Mouse (Mus musculus) megakaryocyte, adult 5-6 weeks (primary cell): Measurements from ENCODE around the gene Cfap99. TPM values are rescaled to one million over a fixed set of nuclear protein-coding genes. Genes with fewer than 3 reads are reported as not detected.

ENCODE experiments used
- ATAC-seq: 2 replicates; pipeline ENCODE4 v1.8.0; 2016; ENCODE audit warnings: mild to moderate bottlenecking, inconsistent platforms; ENCODE audit not compliant: poor library complexity, severe bottlenecking
- total RNA-seq, 2 experiments: library from RNA; stranded (forward) in 1 of 2; stranded (reverse) in 1 of 2; fragments of 153-499, 151-499 nt in 1 of 2; fragments of 221-1000, 200-1000 nt in 1 of 2; gene quantifications; 2 replicates each; pipeline versions ENCODE4 v1.2.3 to v1.2.4; 2015 to 2017

Cfap99 gene
- total RNA-seq (2015) (0.56 and 0.57 TPM in 2 replicates), total RNA-seq (2017) (1.2 and 1.9 TPM in 2 replicates)

GRCm38 (mm10) chr5:34288154-34288716, at the start of gene Cfap99, which contains the start of gene Zfyve28:
TSS of gene Cfap99 (plus strand) at chr5:34288600.
TSS of gene Zfyve28 (minus strand) at chr5:34288449.
- peak; percentile 53 for ATAC-seq

DNA sequence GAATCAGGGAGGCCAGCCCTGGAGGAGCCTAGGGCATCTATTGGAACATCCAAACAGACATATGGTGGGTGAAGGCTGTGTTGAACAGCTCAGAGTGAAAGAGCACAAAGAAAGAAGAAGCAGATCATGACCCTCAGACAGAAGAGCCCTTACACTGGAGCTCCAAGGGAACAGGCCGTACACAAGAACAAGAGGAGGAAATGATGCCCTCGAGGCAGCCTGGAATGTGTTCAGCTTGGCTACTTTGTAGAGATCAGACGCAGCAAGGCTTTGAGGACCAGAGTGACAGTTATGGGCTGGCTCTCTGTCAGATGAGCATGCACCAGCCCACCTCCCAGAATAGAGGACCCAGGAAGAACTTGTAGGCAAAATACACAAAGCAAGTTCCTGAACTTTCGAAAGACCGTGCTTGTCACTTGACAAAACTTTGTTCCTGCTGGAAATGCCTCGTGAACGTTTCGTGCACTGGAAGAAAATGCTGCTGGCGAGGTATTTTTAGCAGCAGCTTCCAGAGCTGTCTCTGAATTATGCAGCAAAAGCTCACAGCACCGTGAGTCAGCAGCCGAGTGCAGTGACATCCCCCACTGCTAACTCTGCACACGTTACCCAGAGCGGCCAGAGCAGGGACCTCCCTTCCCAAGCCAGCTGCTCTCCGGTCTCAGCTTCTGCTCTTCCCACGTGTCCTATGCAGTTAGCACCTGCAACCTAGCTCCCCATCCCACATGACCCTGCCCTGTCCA, 46.0 kb upstream of the Cfap99 start:
- ATAC-seq: peak; percentile 18; the same call in 1 of the 2 replicates

DNA sequence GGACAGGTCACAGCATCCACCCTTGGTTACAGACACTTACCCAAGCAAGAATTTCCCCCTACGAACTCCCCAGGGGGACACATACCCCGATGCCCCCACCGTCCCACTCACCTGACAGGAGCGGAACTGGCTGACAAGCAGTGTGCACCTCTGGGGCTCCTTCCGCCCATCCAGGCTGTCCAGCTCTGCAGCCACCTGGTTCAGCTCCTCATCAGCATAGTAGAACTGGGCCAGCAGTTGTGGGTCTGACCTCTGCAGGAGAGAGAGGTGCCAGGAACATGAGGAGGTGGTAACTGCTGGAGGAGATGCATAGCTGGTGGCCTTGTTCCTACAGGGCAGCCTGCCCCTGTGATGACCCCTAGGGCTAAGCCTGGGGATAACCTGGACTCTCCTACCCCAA, 45.3 kb upstream of the Cfap99 start:
- ATAC-seq: no peak

GRCm38 (mm10) chr5:34246443-34246842, 42.0 kb upstream of the Cfap99 start:
- no peak for ATAC-seq

- no peak for ATAC-seq
These were observed 39.3 kb upstream of the Cfap99 start for GRCm38 (mm10) chr5:34249132-34249531.

- no peak for ATAC-seq
These were observed 38.3 kb upstream of the Cfap99 start for GRCm38 (mm10) chr5:34250090-34250489.

DNA sequence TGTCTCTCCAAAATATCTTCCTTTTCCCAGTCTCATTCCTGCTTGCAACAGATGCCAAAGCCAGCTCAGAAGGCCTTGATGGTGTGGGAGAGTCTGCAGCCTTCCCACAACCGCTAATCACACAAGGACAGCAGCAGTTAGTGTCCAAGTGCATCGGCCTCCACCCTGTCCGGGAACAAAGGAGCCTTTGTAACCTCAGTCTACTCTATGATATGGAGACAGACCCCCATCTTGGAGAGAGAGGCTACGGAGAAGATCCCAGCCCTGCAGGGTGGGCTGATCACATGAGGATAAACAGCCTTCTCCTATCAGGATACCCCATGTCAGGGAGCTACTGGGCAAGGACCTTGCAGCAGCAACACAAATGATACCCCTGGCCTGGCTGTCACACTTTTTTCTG, 36.6 kb upstream of the Cfap99 start:
- ATAC-seq: no peak

DNA sequence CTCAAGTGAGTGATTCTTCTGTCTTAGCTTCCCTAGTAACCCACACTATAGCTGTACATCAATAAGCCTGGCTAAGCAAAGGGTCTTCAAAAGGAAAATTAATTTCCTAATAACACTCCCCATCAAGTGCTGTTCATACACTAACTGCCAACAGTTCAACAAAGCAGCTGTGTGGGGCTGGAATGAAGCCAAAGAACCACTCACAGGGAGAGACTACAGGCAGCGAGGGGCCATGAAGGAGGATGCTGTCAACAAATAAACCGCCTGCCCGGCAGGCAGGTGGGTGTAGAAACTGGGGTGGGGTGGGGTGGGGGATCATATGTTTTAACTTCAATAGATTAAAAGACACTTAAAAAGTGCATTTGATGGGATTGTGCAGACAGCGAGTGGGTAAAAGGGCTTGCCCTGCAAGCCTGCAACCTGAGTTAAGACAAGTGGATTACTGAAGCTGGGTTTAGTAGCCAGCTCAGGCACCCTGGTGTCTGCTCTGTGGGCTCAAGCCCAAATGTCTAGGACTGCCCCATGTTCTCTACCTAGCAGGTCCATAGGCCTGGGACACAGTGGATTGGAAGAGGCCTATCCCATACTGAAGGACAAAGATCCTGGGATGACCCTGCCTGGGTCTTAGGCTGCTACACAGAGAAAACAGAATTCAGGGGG, 36.0 kb upstream of the Cfap99 start:
- no peak for ATAC-seq

- no peak for ATAC-seq
These were observed 35.4 kb upstream of the Cfap99 start for GRCm38 (mm10) chr5:34252967-34253519.

GRCm38 (mm10) chr5:34254309-34254708, 34.1 kb upstream of the Cfap99 start:
- no peak for ATAC-seq

- no peak for ATAC-seq
These were observed 33.2 kb upstream of the Cfap99 start for GRCm38 (mm10) chr5:34255189-34255588.

- ATAC-seq: no peak
These were observed 29.1 kb upstream of the Cfap99 start for GRCm38 (mm10) chr5:34259172-34259816.

DNA sequence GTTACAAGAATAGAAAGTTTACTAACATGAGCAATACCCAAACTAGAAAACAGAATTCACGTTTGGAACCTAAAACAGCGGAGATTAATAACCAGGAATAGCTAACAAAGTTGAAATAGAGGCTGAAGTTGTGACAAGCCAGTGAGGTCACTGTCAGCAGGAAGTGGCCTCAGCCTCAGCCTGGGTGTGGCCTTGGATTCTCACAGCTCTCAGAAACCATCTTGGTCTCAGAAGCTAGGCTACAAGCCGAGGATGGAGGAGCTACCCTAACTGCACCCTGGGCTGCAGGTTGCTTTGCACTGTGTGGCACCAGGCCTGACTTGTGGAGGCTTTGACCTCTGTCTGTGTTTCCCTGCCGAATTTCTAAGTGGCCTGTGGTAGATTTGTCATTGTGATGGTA, 22.3 kb upstream of the Cfap99 start:
- ATAC-seq: peak; percentile 54; the same call in 1 of the 2 replicates

DNA sequence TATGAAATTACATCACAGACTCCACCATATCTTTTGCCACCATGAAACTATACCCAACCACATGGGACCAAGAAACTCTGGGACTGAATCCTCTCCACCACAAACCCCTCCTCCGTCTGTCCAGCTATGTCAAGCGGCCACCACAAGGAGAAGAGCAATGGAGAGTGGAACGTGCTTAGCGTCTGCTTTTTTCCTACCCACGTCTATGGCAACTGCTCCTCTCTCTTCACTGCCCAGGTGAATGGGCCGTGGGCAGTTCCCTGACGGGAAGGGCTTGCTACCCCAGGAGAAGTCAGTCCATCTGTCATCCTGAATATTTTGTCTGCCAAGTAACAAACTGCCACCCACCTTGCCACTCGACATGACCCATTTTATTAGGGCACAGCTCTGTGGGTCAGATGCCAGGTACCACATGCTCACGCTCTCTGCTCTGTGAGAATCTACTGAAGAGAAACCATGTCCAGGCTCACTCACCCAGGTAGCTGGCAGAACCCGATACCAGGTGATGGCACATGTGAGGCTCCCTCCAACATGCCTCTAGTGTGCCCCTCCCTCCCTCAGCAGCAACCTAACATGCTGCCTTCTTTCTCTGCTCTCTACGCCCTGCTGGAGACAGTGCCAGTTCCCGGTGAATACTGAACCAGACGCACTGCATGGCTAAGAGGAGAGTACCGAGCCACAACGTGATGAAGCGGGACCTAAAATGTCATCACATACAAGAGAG, 19.0 kb upstream of the Cfap99 start:
- no peak for ATAC-seq

GRCm38 (mm10) chr5:34269921-34270465, 18.4 kb upstream of the Cfap99 start:
- no peak for ATAC-seq

GRCm38 (mm10) chr5:34271743-34272142, 16.7 kb upstream of the Cfap99 start:
- peak; percentile 70 for ATAC-seq

GRCm38 (mm10) chr5:34273251-34273681, 15.1 kb upstream of the Cfap99 start:
- ATAC-seq: no peak

DNA sequence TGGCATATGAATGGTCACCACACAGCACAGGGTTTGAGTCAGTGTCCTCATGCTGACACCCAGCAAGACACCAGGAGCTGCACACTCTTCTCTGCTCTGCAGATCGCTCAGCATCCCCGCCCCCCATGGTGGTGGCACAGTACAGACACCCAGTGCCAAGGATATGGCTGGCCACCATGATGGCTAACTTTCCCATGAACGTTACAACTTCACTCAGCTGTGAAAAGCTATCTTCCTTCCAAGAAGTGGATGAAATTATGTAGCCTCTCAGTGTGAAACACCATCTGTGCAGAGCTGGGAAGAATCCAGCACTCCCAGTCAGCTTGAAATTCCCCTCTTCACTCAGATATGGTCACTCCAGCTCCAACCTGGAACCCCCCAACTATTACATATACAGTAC, 14.1 kb upstream of the Cfap99 start:
- no peak for ATAC-seq

DNA sequence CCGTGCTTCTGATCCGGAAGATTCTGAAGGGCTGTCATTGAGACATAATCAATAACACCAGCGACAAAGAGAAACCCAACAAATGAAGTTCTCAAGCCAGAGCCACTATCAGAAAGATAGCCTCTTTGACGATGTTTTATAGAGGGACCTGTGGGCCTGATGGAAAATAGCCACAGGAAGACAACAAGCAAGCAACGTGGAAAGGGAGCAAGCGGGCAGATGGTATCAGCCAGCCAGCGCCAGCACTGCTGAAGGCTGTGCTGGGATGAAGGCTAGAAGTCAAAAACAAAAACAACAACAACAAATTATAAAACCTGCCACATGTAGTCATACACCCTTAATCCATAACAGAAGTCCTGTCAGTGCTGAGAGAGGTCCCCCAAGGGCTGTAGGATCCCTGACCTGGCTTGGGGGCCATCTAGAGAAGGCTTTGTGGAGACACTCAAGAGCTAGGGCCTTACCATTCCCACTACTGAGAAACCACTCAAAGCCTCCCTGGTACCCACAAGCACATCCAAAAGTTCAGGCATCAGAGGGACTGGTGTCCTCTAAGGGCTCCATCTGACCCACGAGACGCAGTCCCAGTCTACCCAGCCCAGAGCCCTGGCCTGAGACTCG, 13.6 kb upstream of the Cfap99 start:
- no peak for ATAC-seq

DNA sequence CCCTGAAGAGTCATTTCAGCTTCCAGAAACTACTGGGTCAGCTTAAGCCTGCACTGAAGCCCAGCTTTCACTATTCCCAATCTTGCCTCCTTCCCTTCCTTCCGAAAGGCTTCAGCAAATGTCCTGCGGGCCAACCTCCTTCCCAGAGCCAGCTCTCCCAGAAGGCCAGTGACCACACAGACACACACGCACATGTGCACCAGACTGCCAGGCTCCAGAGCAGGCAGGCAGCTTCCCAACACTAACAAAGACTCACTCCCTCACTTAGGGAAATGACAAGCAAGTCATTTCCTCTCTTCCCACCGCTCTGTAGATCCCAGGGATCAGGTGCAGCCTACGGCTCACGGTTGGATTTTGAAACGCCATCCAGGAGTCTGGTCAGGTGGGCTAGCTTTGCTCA, 12.2 kb upstream of the Cfap99 start:
- no peak for ATAC-seq
